Mouse (Mus musculus) heart, embryonic 12.5 days (tissue): ENCODE data around the gene Trim26. TPM values are rescaled to one million over a fixed set of nuclear protein-coding genes. Genes with fewer than 3 reads are reported as not detected.

Source experiments
- ATAC-seq: fragments of 200-750 bp; cut with Nextera tagmentation; 2 replicates; pipeline ENCODE4 v1.8.0; 2017; ENCODE audit warnings: moderate TSS enrichment, moderate library complexity; ENCODE audit not compliant: insufficient number of reproducible peaks, low FRiP score
- H3K27ac ChIP-seq: fragments of 300-500 bp; sonication (generic); 2 replicates; pipeline ENCODE4 v1.5.1; 2016; ENCODE audit warnings: mild to moderate bottlenecking, moderate library complexity; ENCODE audit not compliant: poor library complexity, severe bottlenecking
- H3K27me3 ChIP-seq: fragments of 300-500 bp; sonication (generic); replicated peaks from 2 replicates; pipeline ENCODE4 v1.6.1; 2016; ENCODE audit warnings: mild to moderate bottlenecking, moderate library complexity
- H3K36me3 ChIP-seq: fragments of 300-500 bp; sonication (generic); 2 replicates; pipeline ENCODE4 v1.6.1; 2016; ENCODE audit warnings: mild to moderate bottlenecking, moderate library complexity
- H3K4me1 ChIP-seq: fragments of 300-500 bp; sonication (generic); replicated peaks from 2 replicates; pipeline ENCODE4 v1.6.1; 2016; ENCODE audit warnings: mild to moderate bottlenecking
- H3K4me2 ChIP-seq: fragments of 300-500 bp; sonication (generic); 2 replicates; pipeline ENCODE4 v1.6.1; 2016; ENCODE audit warnings: mild to moderate bottlenecking, moderate library complexity
- H3K4me3 ChIP-seq: fragments of 300-500 bp; sonication (generic); 2 replicates; pipeline ENCODE4 v1.5.1; 2016; ENCODE audit warnings: mild to moderate bottlenecking
- H3K9ac ChIP-seq: fragments of 300-500 bp; sonication (generic); 2 replicates; pipeline ENCODE4 v1.6.1; 2016; ENCODE audit warnings: mild to moderate bottlenecking, moderate library complexity
- H3K9me3 ChIP-seq: fragments of 300-500 bp; sonication (generic); replicated peaks from 2 replicates; pipeline ENCODE4 v1.6.1; 2016; ENCODE audit warnings: mild to moderate bottlenecking, moderate library complexity
- WGBS: fragments of 180-500 bp; shearing (Covaris S2); methylation state at CpG from one replicate; pipeline ENCODE4 v1.1.7; 2016; 5-methylcytosine and 5-hydroxymethylcytosine counted together
- polyA plus RNA-seq: library from polyadenylated mRNA; unstranded; fragments of >200 nt; fragmentation: Nextera tagmentation; extraction: Ambion mirVana; gene quantifications from 2 replicates; pipeline ENCODE4 v1.2.1, GENCODE M21; 2016

Trim26 gene
- polyA plus RNA-seq, 1 experiment from 2014 or later, result 28.9 TPM

DNA sequence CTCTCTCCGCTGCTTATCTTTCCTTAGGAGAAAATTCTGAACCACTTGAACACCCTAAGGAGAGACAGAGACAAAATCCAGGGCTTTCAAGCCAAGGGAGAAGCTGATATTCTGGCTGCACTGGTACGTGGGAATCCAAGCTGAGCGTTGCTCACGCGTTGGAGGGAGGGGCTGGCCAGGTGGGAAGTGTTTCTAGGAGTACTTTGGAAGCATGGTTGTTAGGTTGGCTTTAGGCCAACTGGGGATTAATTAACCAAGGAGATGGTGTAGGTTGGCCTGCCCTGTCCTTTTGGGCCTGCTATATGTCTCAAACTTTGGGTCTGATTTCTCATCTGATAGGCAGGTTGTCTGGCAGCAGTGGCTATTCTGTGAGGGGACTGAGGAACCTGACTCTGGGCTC is 14.3 kb downstream of the Trim26 start:
- H3K9me3 ChIP-seq, result no peaks in the 10 kb centered on the region
- no peak overlapping the region for H3K4me3 ChIP-seq
- WGBS, result 59% methylated on average over 5 of the region's 5 CpGs
- H3K36me3 ChIP-seq, result peaks cover 60% of the 10 kb centered on the region
- no peaks in the 10 kb centered on the region for H3K27me3 ChIP-seq
- H3K9ac ChIP-seq, result no peak overlapping the region
- no peak overlapping the region for H3K27ac ChIP-seq
- H3K4me1 ChIP-seq, result peaks cover 8% of the 10 kb centered on the region
- H3K4me2 ChIP-seq, result no peak overlapping the region
- no peak for ATAC-seq

DNA sequence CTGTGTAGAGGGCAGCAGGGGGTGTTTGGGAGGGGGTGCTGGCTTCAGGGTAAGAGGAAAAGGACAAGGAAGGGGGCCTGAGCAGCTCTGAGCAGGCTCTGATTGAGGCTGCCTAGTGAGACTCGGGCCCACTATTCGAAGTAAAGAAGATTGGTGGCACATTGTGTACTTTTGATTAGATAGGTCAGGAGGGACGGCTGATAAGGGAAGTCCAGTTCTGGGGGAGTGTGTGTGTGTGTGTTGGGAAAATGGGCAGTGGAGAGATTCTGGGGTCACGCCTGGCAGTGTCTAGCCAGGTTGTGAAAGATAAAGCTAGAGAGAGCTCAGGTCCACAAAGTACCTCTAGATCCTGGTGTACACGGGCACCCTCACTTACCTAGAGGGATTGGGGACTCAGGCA is 14.7 kb downstream of the Trim26 start:
- ATAC-seq, result no peak
- H3K36me3 ChIP-seq, result peaks cover 62% of the 10 kb centered on the region
- H3K4me3 ChIP-seq, result no peak overlapping the region
- H3K4me1 ChIP-seq, result peaks cover 8% of the 10 kb centered on the region
- H3K4me2 ChIP-seq, result no peak overlapping the region
- H3K9ac ChIP-seq, result no peak overlapping the region
- no peaks in the 10 kb centered on the region for H3K27me3 ChIP-seq
- no peaks in the 10 kb centered on the region for H3K9me3 ChIP-seq
- 42% methylated on average over 5 of the region's 5 CpGs for WGBS
- no peak overlapping the region for H3K27ac ChIP-seq

DNA sequence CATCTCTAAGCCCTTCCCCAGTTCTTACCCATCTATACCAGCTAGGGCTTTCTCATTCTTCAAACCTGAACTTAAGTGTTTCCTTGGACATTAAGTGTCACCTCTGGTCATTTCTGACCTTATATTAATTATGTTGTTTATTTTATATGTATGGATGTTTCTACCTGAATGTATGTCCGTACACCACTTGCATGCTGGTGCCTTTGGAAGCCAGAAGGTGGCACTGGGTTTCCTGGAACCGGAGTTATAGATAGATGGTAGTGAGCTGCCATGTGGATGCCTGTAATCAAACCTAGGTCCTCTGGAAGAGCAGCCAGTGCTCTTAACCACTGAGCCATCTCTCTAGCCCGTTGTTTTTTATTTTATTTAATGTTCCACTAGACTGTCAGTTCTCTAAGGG is 18.6 kb downstream of the Trim26 start:
- no peak for ATAC-seq
- H3K4me1 ChIP-seq, result peaks cover 8% of the 10 kb centered on the region
- 89% methylated on average over 3 of the region's 3 CpGs for WGBS
- no peaks in the 10 kb centered on the region for H3K27me3 ChIP-seq
- H3K9me3 ChIP-seq, result no peaks in the 10 kb centered on the region
- no peak overlapping the region for H3K27ac ChIP-seq
- no peak overlapping the region for H3K4me3 ChIP-seq
- no peak overlapping the region for H3K9ac ChIP-seq
- no peak overlapping the region for H3K4me2 ChIP-seq
- peaks cover 90% of the 10 kb centered on the region for H3K36me3 ChIP-seq

DNA sequence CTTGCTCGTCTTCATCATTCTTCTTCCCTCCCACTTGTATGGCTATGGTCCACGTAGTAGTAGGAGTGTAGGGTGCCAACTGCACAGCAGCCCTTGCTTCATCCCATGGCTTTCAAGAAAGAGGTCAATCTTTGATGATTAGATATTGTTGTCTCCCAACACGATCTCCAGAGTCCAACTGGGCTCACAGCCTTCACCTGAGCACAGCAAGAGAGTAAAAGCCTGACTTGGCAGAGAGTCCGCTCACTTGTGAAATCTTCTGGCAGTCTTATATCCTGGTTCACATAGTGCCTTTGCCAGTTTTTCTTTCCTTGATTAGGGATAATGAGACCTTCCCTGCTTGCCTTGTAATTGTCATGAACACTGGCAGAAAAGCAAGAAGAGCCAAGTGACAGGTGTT is 19.3 kb downstream of the Trim26 start:
- Histone ChIP-seq H3K27ac (no peak overlapping the region), H3K36me3 (peaks cover 83% of the 10 kb centered on the region), H3K27me3 (no peaks in the 10 kb centered on the region), H3K9ac (no peak overlapping the region), H3K9me3 (no peaks in the 10 kb centered on the region), H3K4me3 (no peak overlapping the region), H3K4me2 (no peak overlapping the region), H3K4me1 (peaks cover 6% of the 10 kb centered on the region)
- 93% methylated on average over 4 of the region's 4 CpGs for WGBS
- ATAC-seq, result no peak

DNA sequence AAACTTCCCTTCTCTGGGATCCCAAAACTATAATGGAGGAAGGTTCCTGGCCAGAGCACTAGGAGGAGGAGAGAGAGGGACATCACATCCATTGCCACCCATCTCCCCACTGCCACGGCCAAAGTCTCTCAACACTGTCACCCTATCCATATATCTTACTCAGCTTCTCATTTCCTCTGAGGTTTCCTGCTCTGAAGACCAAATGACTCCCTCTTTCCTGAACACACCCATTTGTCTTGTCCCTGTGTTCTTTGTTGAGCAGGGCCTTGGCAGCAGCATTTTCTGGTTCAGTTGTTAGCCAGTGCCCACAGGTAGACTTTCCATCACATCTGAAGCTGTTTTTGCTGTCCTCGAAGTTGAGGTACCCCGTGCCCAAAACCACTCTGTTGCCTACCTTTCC is 21.2 kb downstream of the Trim26 start:
- Histone ChIP-seq H3K36me3 (peaks cover 64% of the 10 kb centered on the region), H3K27me3 (no peaks in the 10 kb centered on the region), H3K4me1 (no peaks in the 10 kb centered on the region), H3K9ac (no peak overlapping the region), H3K4me2 (no peak overlapping the region), H3K9me3 (no peaks in the 10 kb centered on the region), H3K4me3 (no peak overlapping the region), H3K27ac (no peak overlapping the region)
- WGBS, result 78% methylated on average over 3 of the region's 3 CpGs
- ATAC-seq, result no peak

DNA sequence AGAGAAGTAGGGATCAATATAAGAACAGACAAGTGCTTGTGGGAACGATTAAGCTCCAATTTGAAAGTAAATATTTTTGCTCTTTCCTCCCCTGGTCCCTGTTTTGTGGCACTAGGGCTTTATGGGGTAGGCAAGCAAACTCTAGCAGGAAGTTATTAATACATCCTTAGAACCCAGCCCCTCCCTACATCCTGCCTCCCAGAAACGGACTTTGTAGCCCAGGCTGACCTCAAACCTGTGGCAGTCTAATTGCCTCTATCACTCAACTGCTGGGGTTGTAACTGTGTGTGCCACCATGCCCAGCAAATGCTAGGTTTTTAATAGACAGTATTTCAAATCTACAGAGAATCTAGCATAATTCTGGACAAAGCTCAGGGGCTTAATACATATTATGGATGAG is 24.7 kb downstream of the Trim26 start:
- Histone ChIP-seq H3K4me1 (peaks cover 2% of the 10 kb centered on the region), H3K9me3 (no peaks in the 10 kb centered on the region), H3K4me2 (no peak overlapping the region), H3K9ac (no peak overlapping the region), H3K27ac (no peak overlapping the region), H3K4me3 (no peak overlapping the region), H3K36me3 (peaks cover 31% of the 10 kb centered on the region), H3K27me3 (peaks cover 22% of the 10 kb centered on the region)
- no peak for ATAC-seq
- 65% methylated on average over 2 of the region's 2 CpGs for WGBS

DNA sequence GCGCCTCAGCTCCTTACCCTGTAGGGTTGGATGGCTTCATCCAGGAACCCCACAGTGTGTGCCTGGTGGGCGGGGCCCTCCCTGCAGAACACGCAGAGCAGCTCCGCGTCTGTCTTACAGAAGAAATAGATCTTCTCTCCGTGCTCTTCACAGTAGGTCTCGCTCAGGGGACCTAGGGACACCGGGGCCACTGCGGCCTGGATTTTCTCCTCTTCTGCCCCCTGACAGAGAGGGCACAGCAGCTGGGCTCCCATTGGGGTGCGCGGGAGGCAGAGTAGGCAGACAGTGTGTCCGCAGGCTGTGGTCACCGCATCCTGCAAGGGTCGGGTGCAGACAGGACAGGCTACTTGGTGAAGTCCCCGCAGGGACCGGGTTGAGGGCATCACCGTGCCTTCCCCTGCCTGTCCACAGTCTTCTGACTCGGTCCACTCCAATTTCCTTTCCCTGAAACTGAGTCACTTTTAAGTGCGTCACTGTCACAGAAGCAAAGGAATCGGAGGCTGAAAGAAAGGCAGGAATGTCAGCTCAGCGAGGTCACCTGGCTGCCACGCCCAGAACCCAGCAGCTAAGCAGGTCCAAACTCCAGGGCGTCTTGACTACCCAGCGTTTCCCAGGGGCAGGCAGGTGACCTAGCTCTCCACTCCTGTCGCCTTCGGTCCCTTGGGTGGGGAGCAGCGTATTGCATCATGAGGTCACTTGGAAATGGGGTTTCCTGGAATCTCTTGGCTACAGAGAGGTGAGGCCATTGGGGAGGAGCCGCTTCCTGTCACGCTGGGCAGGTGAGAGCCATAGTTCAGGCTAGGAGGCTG is 30.0 kb downstream of the Trim26 start, which contains the start of gene Trim15:
Gene Trim15 (minus strand): TSS at position 492 of the 809 bp plus-strand sequence.
- no peak within 1 kb of the TSS for H3K9ac ChIP-seq
- peak within 1 kb of the TSS; percentile 35 for H3K4me3 ChIP-seq
- WGBS, result 14% methylated on average over 29 of the region's 29 CpGs
- no peaks in the 10 kb centered on the region for H3K36me3 ChIP-seq
- no peak within 1 kb of the TSS for H3K27ac ChIP-seq
- H3K4me2 ChIP-seq, result peak within 1 kb of the TSS; percentile 59
- H3K4me1 ChIP-seq, result peaks cover 4% of the 10 kb centered on the region
- peaks cover 37% of the 10 kb centered on the region for H3K27me3 ChIP-seq
- H3K9me3 ChIP-seq, result no peaks in the 10 kb centered on the region
- peak; percentile 61; the same call in 1 of the 2 replicates for ATAC-seq

DNA sequence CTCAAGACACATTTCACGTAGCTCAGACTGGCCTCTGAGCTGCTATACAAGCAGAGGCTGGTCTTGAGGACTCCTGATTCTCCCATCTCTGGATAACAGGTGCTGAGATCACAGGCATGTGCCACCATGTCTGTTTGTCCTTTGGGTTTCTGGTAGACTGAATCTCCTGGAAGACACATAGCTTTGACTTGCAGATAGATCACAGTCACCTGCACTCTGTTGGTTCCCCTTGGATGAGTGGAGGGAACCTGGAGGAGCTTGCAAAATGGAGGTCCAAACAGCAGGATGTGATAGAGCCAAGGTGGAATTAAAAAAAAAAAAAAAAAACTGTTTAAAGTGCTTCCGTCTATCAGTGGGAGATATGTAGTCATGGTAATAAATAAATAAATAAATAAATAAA is 31.9 kb downstream of the Trim26 start:
- H3K27me3 ChIP-seq, result peaks cover 37% of the 10 kb centered on the region
- peaks cover 4% of the 10 kb centered on the region for H3K4me1 ChIP-seq
- no peak overlapping the region for H3K9ac ChIP-seq
- H3K27ac ChIP-seq, result peak overlapping the region; percentile 56; the same call in 1 of the 2 replicates
- WGBS, result 59% methylated on average over 2 of the region's 2 CpGs
- ATAC-seq, result no peak
- no peak overlapping the region for H3K4me3 ChIP-seq
- no peak overlapping the region for H3K4me2 ChIP-seq
- H3K36me3 ChIP-seq, result no peaks in the 10 kb centered on the region
- no peaks in the 10 kb centered on the region for H3K9me3 ChIP-seq

DNA sequence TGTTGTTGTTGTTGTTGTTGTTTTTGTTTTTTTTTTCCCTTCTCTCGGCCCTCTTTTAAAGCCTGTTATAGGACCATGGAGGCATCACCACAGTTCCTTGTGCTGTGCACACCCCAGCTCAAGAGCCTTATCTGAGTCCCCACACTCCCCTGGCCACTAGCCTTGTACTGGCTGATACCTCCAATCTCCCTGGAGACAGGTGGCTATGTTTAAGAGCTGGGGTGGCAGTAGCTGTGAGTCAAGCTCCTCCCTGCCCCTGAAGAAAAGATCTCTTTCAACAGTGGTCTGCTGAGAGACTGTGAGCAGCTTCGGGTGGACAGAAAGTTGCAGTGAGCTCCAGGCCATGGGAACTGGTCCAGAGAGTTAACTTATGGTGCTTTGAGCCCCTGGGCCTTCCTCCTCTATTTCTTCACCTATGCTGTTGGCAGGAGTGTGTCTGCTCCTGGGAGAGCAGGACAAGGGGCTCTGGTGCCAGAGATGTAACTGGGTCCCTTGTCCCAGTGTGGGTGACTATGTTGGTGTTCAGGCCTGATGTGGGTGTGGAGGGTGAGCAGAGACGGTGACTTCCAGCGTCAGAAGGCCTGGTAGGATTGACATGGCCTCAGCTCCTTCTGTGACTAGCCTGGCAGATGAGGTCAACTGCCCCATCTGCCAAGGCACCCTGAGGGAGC is 32.5 kb downstream of the Trim26 start, which contains the start of gene Trim10:
Gene Trim10 (plus strand): TSS at position 291 of the 671 bp plus-strand sequence.
- ATAC-seq, result peak; percentile 95
- H3K4me1 ChIP-seq, result peaks cover 4% of the 10 kb centered on the region
- H3K4me3 ChIP-seq, result peak within 1 kb of the TSS; percentile 34
- H3K4me2 ChIP-seq, result peak within 1 kb of the TSS; percentile 30
- no peaks in the 10 kb centered on the region for H3K9me3 ChIP-seq
- peak within 1 kb of the TSS; percentile 37; the same call in 1 of the 2 replicates for H3K9ac ChIP-seq
- peaks cover 34% of the 10 kb centered on the region for H3K27me3 ChIP-seq
- H3K27ac ChIP-seq, result peak within 1 kb of the TSS; percentile 70
- WGBS, result 58% methylated on average over 4 of the region's 4 CpGs
- no peaks in the 10 kb centered on the region for H3K36me3 ChIP-seq

DNA sequence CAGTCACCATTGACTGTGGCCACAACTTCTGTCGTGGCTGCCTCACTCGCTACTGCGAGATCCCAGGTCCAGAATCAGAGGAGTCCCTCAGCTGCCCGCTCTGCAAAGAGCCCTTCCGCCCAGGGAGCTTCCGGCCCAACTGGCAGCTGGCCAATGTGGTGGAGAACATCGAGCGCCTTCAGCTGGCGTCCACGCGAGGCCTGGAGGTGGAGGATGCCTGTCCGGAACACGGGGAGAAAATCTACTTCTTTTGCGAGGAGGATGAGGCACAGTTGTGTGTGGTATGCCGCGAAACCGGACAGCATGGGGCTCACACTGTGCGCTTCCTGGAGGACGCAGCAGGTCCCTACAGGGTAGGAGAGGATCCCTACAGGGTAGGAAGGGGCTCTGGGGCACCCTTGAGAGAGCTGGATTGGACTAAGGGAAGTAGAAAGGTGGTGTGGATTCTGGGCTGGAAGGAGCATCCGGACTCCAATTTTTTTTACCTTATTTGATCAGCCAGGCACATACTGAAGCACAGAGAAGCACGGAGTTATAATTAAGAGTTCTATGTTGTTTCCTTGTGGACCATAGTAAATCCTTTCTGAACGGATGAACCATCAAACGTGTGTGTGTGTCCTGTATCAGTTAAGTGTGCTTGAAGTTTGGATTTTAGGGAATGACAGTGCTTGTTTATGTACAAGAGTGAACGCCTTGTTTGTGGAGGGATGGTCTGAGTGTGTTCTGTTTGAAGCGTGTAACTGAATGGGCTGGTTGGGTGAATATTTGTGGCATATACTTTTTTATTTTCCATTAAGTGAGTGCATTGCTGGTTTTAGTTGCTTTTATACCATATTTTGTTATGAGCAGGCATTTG is 33.2 kb downstream of the Trim26 start:
- peak overlapping the region; percentile 34 for H3K4me3 ChIP-seq
- H3K9me3 ChIP-seq, result no peaks in the 10 kb centered on the region
- ATAC-seq, result peak; percentile 58
- peak overlapping the region; percentile 37; the same call in 1 of the 2 replicates for H3K9ac ChIP-seq
- peaks cover 4% of the 10 kb centered on the region for H3K4me1 ChIP-seq
- peaks cover 28% of the 10 kb centered on the region for H3K27me3 ChIP-seq
- H3K4me2 ChIP-seq, result peak overlapping the region; percentile 30
- whole genome bisulfite sequencing, result 65% methylated on average over 25 of the region's 25 CpGs
- peak overlapping the region; percentile 70 for H3K27ac ChIP-seq
- no peaks in the 10 kb centered on the region for H3K36me3 ChIP-seq

DNA sequence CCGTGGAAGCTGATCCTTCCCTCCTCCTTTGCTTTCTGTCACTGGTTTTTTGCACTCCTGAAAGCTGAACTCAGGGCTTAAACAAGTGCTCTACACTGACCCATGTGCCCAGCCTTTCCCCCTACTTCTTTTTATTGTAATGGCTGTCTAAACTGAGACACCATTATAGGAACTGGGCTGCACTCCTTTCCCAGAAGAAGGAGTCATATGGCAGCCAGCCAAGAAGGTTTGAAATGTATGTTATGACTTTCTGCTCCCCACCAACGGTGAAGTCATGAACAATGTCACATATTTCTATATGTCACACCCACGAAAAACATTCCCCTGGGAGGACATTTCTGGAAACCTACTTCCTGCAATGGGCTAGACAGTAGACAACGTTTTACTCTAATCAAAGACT is 37.7 kb downstream of the Trim26 start:
- Histone ChIP-seq H3K36me3 (no peaks in the 10 kb centered on the region), H3K4me3 (no peak overlapping the region), H3K27me3 (0 out of 2 replicates have a peak, but pooled peaks cover 8% of the 10 kb centered on the region), H3K9ac (no peak overlapping the region), H3K4me1 (no peaks in the 10 kb centered on the region), H3K9me3 (no peaks in the 10 kb centered on the region), H3K27ac (no peak overlapping the region), H3K4me2 (no peak overlapping the region)
- no peak for ATAC-seq
- 52% methylated on average over 4 of the region's 4 CpGs for WGBS
